Mouse (Mus musculus): ENCODE data around the gene Lyst.
"Not testable (repeated sequence)": the region's sequence is repeated elsewhere in the genome, so short reads cannot be mapped to it uniquely, and the experiment has no call there.

The Lyst gene

DNA sequence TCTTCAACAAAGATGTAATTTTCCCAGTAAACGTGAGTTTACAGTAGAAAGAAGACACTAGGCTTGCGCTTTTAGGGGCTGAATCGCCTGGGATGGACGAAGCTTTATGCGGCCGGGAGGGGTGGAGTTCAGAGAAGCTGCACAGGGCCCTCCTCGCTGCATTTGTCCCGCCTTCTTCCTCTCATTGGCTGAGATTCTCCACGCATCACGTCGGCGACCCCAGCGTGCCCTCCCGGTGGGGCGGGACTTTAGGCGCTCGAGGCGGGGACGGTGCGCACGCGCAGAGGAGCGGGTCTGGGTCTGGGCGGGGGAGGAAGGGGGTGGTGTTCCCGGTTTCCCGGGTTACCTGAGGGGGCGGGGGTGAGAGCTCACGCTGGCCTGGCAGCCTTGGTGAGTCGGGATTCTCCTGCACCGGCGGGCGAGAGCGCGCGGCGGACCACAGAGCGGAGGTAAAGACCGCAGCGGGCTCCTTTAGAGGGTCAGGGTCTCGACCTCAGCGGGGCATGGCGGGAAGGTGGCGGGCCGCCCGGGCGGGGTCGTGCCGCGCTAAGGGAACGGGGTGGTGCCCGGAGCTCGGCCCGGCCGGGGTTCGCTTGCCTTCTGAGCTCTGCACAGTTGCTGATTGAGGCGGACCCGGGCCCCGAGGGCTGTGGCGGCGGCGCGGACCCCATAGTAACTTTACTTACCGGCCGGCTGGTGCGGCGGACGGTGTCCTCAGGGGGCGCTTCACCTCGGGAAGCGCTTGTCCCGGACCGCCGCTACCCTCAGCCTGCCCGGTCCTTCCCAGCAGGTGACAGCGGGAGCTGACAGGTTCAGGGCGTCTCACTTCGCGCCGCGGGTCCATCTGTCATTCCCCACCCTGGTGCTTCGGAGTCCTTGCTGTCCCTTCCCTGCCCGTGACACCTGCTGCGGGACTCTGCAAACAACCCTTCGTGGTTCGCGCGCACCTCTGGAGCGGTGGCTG, at the start of gene Lyst:
TSS of gene Lyst (plus strand) at position 350 of the 964 bp plus-strand sequence.
- peak; percentile 99 for DNase-seq

- not testable (repeated sequence) for DNase-seq
Observed at GRCm38 (mm10) chr13:13543073-13543472, 47.1 kb upstream of the Lyst start.

GRCm38 (mm10) chr13:13546792-13547191, 43.4 kb upstream of the Lyst start:
- DNase-seq = no peak

DNA sequence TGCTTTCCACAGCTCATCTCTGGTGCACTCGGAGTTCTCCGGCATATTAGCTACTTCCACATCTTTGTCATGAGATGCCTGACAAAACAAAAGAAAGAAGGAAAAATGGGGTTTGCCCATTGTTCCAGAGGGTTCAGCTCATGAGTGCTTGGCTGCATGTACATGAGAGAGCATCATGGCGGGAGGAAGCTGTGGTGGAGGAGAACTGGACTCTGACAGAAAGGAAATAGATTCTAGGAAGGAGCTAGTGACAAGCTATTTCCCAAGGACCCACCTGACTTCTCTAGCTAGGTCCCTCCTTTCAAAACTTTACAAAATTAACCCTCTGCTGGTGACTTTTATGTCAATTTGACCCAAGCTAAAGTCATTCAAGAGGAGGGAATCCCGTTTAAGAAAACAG, 42.3 kb upstream of the Lyst start:
- DNase-seq = no peak

DNA sequence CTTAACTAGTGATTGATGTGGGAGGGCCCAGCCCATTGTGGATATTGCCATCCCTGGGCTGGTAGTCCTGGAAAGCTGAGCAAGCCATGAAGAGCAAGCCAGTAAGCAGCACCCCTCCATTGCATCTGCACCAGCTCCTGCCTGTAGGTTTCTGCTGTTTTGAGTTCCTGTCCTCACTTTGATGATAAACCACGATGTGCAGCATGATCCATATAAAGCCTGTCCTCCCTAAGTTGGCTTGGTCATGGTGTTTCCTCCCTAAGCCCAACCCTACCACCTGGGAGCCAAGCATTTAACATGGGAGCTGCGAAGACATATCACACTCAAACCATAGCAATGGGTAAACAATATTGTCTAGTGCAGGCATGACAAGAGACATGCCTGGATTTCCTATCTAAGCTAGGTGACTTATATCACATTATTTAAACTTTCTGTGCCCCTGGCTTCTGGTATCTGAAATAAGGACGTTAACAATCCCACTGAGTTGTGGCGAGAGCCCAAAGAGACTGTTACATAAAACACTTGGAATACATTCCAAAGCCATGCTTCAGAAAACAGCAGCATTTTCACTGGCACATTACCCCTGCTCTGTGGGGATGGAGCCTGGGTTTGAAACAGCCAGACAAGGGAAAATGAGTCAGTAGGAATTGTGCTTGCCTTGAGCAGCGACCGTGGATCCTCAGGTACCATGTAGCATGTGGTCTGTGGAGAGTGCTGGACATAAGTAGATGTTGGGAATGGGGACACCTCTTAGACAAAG, 41.6 kb upstream of the Lyst start:
- DNase-seq = no peak

DNA sequence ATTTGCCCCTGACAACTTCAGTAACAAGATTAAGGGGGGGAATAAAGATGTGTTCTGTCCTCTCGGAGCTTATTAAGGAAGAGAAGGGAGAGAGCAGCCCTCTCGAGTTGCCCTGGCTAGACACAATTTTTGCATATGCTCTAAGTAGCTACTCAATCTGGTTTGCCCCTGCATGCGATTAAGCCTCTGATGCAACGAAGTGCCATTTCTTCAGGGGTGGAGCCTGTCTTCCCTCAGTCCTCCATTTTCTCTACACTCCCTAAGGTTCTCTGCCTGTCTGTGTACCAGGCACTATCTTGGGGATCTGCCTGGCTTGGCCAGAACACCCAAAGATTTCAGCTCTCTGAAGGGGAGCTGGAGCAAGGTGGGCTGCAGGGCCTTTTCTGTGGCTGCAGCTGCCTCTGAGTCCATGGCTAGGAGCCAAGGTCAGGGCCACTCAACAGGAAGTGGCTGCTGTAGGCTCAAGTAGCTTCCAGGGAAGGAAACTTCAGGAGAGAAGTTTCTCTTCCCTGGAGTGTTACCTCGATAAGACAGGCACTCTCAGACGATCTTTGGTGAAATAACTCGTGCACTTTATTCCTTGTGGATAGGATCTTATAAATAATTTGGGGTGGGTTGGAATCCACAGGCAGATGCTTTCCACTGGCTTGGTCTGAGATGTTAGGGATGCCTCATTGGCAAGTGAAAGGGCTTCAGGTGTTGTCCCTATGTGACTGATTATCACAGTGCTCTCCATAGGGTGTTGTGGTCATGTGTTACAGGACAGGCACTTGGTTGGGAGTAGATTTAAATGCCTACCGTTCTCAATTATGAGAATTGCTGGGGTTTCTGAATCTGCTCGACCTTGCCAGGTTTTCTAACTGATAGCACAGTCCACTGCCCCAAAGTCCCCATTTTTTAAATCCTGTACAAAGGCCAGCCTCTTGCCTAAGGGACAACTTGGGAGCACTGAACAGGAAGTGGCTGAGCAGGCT, 40.2 kb upstream of the Lyst start:
- DNase-seq = no peak

GRCm38 (mm10) chr13:13552020-13552419, 38.2 kb upstream of the Lyst start:
- no peak for DNase-seq

- no peak for DNase-seq
Observed at GRCm38 (mm10) chr13:13553660-13554059, 36.5 kb upstream of the Lyst start.

- no peak for DNase-seq
Observed at GRCm38 (mm10) chr13:13555196-13555595, 35.0 kb upstream of the Lyst start.

DNA sequence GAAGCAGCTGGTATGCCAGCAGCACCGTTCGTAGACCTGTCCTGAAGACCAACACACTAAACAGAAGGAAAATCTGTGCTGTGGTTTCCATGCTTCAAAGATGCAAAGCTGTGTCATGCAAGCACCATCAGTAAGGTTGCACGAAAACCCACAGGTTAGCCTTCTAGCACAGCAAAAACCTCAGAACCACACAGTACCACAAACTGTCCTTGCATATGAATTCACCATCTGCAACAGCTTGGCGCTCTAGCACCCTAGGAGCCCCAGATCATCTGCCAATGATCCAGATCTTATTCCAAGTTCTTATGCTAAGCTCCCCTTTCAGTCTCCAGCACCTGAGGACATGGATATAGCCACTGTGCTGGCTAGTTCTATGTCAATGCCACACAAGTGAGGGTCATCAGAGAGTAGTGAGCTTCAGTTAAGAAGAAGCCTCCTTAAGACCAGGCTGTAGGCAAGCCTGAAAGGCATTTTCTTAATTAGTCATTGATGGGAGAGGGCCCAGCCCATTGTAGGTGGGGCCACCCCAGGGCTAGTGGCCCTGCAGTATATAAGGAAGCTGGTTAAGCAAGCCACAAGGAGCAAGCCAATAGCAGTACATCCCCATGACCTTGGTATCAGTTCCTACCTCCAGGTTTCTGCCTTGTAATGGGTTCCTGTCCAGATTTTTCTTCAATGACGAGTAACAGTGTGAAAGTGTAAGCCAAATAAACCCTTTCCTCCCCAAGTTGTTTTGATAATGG, 33.0 kb upstream of the Lyst start:
- peak; percentile 65 for DNase-seq

- DNase-seq = no peak
Observed at GRCm38 (mm10) chr13:13558251-13558650, 31.9 kb upstream of the Lyst start.

- no peak for DNase-seq
Observed at GRCm38 (mm10) chr13:13558900-13559299, 31.3 kb upstream of the Lyst start.

DNA sequence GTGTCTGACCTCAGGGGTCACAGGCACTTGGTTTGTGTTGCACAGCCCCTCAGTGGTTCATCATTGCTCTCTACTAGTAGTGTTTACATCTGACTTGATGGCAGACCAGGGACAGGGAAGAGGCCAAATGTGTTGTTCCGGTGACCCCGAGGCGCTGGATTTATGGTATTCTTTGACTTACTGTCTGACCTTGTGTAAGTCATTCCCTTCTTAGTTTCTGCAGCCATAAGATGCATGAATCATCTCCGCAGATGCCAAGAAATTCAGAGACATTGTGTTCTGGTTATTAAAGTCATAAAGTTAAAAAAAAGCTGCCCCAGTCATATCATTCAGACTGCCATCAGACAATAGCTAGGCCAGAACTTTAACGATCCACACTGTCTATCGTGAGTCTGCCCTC, 27.6 kb upstream of the Lyst start:
- no peak for DNase-seq

GRCm38 (mm10) chr13:13564116-13564515, 26.1 kb upstream of the Lyst start:
- DNase-seq = no peak

GRCm38 (mm10) chr13:13564541-13564940, 25.7 kb upstream of the Lyst start:
- no peak for DNase-seq

GRCm38 (mm10) chr13:13567640-13568039, 22.6 kb upstream of the Lyst start:
- DNase-seq = no peak

- no peak for DNase-seq
Observed at GRCm38 (mm10) chr13:13568824-13569223, 21.4 kb upstream of the Lyst start.

DNA sequence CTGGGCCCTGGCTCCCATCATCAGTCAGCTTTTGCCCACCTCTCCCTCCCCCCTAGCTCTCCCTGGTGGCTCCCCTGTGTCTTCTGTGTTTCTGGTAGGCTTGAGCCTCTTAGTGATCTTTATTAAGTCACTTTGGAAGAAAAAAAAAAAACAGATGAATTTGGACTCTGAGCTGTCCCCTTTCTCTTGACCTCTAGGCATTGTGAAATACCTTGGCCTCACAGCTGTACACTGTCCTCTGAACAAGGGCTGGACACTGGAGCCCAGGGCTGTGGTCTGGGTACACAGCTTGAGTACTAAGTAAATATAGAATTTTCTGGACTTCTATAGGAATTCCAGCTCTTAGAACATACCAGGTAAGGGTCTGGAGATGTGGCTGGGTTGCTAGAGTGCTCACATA, 20.6 kb upstream of the Lyst start:
- no peak for DNase-seq

GRCm38 (mm10) chr13:13572060-13572835, 17.9 kb upstream of the Lyst start:
- DNase-seq = peak; percentile 42

- peak; percentile 53 for DNase-seq
Observed at GRCm38 (mm10) chr13:13572941-13573340, 17.3 kb upstream of the Lyst start.

Measured in cerebellum, adult 9-10 months (tissue).